Mouse (Mus musculus): ENCODE results near the gene Atp5s. TPM values are rescaled to one million over a fixed set of nuclear protein-coding genes. Genes with fewer than 3 reads are reported as not detected.

Atp5s gene
- total RNA-seq, 2 experiments from 2014 or later = 8.4 to 12.1 TPM

DNA sequence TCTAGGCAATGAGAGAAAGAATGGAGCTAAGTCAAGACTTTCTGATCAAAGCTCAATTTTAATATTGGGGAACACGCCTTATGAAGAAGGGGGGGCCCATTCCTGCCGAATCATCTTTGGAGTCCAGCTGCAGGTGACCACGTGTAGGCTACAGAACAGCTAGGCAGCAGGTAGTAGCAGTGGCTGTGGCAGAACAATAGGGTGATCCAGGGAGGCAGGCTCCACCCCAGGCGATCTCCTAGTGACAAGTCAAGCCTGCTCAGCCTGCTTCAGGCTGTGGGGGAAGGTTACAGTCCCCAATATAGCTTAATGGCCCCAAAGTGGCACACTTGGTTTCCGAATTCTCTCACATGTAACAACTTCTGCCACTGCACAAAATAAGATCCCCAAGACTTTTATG is 7.5 kb downstream of the Atp5s start:
- no peak for DNase-seq

DNA sequence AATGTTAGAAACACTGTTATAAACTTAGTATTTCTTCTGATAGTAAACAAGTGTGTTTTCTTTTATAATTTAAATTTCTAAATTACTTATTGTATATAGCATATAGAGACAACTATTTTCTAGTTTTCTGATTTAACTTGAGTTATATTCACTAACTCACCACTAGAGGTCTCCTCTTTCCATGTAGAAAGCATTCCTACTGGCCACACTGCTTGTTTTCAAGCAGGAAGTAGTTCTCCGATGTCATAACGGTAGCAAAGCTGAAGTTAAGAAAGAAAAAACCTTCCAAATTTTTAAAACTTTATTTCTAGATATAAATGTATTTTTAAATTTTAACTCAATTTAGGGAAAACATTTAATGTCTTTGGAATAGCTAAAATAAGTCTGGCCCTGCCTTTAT is 8.8 kb downstream of the Atp5s start:
- DNase-seq = no peak

DNA sequence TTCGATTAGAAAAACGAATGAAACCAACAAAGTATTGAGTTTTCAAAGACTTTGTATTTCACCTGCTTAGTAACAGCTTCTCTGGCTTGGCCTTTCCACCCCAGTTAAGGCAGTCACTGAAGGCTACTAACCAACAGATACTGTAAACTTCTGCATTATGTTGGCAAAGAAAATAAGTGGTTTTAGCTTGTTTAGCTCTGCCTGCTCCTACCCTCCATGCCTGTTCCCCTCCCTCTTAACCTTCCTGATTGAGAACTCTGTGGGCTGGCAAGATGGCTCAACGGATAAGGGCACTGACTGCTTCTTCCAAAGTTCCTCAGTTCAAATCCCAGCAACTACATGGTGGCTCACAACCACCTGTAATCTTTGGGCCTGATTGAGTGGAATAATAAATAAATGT is 9.2 kb downstream of the Atp5s start:
- DNase-seq = no peak

DNA sequence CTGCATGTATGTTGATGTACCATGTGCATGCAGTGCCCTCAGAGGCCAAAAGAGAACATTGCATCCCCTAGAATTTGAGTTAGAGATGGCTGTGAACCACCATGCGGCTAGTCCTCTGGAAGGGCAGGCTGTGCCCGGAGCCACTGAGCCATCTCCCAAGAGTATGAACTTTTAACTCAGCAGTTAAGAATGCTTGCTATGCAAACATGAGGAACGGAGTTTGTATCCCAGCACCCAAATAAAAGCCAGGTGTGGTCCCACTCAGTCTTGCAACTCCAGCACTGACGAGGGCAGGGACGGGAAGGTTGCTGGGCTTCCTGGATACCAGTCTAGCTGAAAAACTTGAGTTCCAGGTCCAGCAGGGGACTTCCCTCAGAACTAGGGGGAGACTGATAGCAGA is 17.2 kb downstream of the Atp5s start:
- DNase-seq = no peak

DNA sequence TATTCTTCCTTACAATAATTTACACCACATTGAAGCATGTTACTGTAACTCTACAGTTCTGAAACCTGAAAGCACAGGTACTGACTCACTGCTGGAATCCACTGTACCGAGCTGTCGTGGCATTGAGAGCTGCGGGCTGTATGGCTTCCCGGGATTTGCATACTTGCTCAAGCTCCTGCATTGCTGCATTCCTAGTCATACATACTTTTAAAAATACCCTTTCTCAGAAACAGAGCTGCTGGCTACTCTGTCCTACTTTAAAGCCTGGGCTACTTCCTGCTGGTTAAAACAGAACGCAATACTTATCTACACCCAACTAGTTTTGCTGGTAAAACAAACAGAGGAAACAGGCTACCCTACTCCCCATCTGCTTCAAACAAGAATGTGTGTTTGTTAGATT is 19.4 kb downstream of the Atp5s start:
- DNase-seq = no peak

DNA sequence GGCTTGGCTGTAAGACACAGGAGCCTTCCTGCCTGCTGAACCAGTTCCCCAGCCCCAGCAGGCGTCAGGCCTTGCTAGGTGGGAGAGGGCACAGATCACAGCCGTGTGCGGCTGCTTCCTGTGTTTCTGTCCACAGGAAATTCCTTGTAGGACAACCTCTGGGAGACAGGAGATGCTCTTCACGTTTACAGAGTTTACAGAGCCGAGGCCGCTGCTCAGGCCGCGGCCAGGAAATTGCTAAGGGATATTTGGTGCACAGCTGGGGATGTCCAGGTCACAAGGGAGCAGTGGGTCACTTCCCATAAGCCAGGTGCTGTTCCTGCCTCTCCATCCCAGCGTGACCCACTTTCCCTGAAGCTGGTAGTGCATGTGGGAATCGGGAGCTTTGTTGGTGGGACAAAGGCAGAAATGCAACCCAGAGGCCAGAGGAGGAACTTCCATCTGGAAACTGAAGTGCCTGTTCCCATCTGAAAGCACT is 27.2 kb downstream of the Atp5s start:
- no peak for DNase-seq

DNA sequence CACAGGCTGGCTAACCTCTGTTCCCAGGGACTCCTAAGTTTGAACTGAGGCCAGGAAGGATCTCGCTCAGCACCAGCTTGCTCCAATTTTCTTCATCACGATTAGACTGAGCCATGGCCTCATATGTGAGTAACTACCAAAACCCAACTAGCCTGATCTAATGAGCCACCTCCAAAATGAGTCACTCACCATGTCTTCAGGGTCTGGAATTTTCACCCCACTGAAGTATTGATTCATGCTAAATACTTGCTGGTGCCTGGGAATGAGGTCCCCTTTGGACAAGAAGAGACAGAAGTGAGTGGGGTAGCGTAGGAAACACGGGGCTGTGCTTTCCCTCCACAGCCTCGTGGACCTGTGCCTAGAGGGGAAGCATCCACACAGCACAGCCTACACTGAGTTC is 29.2 kb downstream of the Atp5s start:
- no peak for DNase-seq

DNA sequence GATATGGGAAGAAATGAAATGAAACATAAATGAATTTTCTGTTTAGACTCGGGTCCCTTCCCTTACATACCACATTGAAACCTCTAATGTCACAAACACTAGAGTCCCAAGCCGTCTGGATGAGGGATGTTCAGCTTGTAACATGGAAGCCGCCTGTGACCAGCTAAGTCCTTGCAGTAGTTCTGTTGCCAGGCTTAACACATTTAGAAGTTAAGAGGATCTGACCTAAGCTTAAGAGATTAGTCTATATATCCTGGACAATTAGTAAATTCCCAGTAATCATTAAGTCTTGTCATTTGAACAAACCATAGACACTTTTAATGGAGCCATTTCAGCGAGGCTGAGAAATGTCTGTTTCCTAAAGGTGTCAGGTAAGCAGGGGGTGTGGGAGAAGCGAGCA is 31.3 kb downstream of the Atp5s start:
- no peak for DNase-seq

DNA sequence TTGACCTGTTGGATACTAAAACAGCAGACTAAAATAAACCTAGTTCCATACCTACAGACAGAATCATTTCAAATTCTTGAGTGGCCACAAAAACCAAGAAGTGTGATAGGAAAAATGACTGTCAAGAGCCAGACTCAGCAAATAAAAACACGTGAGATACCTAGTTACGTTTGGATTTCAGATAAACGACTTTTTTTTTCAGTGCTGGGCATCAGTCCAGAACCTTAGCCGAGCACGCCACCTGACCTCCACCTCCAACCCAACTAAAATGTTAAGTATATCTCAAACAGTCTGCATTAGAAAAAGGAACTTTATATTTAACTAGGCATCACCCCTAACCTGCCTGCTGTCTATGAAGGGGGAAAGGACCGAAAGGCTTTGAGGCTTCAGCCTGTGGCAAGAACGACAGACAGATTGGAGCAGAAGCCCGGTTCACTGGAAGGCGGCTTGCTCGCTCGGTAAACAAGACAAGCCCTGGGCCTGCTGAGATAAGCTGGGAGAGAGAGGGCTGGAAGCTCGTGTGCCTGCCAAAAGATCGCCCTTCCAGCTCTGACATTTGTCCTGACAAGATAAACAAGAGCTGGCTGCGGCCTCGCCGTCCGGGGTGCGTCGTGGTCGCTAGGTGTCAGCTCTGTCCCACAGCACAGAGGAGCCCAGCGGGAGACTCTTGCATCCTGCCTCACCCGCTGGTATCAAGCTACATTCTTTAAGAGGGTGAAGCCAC is 32.8 kb downstream of the Atp5s start:
- DNase-seq = peak; percentile 69

DNA sequence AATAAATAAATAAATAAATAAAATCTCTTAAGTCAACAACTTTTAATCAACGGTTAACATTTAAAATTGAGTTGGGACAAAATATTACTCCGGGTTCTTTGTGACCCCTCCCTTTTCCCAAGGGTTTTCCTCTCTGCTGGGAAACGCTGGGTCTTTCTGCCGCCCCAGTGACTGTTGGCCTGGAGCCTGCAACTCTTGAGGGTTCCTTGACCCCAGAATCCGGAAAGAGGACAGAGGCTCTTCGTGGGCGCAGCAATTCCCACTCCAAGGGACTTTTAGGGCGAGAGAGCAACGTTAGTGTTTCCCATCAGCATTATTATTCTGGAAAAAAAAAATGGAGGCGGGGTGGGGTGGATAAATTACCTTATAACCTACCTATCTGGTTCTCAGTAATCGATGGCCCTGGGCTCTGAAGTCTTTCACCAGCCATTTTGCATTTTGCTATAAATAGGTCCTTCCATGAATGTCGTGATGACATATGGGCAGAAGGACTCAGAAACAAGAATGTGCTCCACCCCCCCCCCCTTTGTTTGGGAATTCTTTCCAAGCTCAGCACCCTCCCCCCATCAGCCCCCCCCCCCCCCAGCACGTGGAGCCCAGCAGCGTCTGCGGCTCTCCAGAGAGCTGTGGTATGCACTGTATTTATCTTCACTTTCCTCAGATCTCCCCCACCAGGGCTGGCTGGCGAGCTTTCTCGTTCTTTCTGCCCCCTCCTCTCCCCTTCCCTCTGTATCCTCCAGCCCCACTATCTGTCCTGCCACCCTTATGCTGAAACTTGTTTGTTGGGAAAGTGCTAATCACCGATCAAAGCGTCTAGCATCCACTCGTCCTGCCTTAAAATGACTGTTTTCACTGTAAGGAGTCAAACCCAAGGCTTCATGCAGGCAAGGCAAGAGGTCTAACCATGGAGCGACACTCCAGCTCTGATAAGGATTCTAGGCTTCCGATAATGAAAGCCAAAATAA is 33.8 kb downstream of the Atp5s start:
- DNase-seq = no peak

DNA sequence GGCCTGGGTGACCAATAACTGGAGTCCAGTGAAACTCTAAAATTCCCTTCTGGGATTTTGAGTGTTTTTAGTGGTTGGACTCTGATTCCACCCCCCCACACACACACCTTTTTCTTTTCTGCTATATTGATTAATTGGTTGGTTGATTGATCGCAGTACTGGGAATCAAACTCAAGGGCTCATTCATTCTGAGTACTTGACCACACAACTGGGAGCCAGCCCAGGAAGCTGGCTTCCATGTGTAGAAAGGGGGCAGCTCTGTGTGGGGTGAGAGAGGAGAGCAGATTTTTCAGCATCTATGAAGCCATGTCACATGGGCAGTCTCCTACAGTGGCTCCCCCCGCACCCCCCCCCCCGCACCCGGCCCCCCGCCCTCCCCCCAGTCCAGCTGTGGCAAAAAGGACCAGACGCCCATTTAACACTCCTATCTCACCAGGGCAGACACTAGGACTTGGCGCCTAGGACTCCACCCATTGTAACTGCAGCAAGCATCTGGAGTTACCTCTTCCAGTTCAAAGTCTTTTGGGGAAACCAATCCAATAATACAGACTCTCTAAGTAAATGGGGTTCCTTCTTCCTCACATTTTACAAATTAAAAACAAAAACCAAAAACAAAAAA is 34.6 kb downstream of the Atp5s start:
- no peak for DNase-seq

DNA sequence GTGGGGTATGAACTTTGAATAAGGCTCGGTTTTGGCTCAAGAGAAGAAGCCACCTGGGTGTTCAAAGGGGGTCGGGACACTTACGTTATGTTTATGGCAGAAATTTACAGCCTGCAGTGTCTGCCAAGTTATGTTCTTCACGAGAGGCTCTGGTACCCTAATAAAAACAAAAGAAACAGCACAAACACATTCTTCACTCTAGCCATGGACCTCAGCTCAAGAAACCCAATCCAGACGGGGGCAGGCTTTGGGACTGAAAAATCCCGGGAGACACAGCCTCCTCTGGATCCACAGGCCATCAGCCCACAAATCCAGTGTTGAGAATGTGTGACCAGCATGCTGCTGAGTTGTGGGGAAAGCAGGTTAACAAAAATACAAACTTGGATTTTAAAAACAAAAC is 35.3 kb downstream of the Atp5s start:
- no peak for DNase-seq

DNA sequence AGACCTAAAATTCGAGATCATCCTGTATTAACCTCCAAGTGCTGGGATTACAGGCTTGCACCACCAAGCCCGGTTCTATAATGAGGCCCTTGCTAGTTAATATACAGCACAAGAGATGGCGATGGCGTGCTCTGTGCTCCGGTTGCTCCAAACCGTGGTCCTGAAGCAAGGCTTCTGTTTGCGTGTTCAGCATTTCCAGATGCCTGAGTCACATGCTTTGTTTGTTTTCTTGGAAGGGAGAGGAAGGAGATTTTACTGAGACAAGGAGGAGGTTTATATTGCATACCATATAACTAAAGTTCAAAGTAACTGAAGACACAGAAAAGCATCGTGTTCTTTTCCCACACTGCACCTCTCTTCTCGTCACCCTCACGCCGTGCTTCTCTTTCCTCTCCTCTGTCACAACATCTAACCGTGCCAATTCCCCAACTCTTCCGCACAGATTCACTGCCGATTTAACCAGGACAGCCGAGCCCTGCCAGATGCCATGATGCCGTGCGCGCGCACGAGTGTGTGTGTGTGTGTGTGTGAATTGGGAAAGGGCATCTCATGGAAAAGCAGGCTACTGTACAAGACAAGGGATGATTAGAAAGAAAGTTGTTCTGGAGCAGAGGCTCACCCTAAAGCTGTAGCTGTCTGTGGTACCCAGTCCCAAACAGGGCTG is 36.1 kb downstream of the Atp5s start:
- no peak for DNase-seq

DNA sequence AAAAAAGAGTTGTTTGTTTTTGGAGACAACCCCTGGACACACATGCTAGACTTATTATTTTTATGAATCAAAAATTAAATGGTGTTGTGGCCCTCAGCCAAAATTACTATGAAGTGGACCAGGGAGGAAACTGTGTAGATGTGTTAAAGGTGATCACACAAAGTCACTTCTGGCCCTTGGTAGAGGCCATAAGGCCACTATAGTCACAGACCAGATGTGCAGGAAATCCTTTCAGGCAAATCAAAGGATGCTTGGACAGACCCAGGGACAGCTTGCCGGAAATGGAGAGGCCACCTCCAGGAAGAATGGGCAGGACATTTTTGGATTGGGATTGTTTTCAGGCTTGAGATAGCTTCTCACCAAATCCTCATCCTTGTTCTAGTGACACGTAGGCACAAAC is 36.9 kb downstream of the Atp5s start:
- no peak for DNase-seq

DNA sequence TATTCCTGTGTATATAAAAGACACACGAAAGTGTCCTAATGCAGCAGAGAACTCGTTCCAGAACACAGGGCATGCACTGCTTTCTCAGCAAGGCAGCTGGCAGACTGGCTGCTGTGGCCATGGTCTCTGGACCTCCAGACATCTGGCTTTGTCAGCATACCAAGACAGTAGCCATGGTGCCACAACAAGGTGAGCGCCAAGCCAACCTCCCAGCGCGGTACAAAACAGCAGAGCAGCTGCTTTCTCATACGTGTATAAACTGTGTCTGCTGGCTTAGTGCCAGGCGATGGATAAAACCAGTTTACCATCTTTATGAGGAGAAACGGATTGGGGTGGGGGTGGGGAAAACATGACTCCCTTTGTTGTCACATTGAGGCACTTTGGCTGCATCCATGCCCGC is 40.8 kb downstream of the Atp5s start:
- no peak for DNase-seq

DNA sequence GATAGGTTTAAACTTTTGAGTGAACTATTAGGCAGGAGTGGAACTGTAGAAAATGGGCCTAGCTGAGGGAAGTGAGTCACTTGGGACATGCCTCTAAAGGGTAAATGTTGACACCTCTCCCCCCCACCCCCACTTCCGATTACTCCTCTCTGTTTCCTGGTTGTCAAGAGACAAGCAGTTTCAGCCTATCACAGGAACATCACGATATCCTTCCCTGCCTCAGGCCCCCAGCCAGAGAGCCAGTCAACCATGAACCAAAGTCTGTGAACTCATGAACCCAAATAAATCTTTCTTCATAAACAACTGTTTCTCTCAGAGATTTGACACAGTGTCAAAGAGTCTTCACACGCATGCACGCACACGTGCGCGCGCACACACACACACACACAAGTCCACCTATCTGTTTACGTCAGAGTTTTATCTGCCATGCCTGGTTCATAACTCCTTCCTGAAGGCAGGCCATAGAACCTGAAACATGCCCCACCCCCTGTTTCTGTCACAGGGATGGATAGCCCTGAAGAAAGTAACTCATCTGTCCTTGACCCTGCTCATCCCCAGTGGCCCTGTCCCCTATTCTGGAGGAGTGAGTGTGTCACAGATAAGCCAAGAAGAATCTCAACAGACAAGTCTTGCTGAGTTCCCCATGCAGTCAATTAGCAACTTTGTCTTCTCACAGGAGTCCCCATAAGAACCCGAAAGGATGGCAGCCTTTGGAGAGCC is 41.6 kb downstream of the Atp5s start:
- no peak for DNase-seq

DNA sequence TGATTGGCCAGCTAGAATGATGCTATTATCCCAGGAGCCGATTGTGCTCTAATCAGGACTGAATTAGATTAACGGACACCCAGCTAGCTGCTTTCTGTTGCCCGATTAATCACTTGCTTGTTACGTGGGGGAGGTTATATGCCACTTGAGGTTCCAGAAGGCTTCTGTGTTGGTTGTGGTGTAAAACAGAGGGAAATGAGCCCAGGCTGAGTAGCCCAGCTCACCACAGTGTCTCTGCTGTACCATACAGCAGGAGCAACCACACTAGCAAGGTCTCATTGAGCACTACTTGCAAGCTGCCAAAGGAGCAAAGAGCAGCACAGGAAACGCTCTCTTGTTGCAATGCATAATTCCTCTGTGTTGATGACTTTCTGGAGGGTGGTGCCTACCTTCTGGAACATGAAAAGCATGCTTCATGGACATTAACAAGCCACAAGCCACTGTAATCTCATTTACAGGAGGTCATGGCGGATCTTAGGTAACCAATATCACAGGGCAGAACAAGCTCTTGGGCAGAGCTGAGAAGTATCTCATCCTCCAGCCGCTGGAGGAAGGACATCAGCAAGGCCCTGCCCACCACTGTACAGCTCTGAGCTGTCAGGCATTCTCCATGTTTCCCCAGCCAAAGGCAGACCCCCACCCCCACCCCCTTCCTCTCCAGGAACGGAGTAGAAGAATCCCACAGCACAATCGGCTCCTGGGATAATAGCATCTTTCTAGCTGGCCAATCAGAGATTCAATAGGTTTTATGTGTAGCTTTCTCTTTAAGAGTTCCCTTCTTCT is 42.9 kb downstream of the Atp5s start:
- no peak for DNase-seq

DNA sequence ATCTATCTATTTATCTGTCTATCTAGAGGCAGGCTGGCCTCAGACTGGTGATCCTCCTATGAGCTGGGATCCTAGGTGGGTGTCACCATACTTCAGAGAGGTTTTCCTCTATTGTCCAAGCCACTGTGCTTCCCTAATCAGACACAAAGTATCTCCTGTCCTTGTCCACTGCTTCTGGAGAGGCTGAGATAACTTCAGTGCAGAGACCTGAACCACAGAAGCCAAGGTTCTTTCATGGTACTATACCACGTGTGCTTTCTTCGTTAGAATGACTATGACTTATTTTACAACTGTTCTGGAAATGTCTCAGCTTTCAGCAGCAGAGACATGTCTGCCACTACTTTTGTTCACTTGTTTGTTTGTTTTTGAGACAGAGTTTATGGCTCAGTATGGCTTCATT is 44.1 kb downstream of the Atp5s start:
- no peak for DNase-seq

DNA sequence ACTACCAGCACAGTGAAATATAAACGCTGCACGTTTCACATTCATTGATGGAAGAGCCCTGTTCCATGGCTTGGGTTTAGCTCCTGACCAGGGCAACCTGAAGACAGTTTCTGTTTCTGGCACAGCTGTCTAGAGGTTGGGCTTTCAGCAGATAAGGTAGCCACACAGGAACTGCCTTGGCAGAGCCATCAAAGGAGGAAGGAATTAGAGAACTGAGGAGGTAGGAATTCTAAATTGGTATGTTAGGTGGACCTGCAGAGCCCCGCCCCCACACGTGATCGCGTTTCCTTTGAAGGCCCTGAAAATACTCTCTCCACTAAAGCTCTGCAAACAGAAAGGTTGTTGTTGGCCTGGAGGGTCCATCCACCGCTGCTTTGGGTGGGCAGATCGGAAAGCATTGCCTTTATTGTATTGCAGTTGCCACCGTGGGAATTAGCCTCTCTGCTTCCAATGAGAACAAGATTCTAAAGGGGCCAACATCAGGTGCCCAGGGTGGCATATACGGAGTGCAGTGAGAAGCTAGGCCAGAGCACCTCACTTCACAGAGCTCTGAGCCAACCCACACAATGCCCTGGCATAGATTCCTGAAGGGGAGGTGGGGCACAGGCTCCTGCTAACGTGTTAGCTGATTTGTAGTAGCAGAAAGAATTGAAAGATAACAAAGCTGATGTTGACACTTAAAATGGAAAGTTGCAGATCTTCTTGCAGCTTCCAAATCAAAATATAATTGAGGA is 52.0 kb downstream of the Atp5s start:
- DNase-seq = no peak

DNA sequence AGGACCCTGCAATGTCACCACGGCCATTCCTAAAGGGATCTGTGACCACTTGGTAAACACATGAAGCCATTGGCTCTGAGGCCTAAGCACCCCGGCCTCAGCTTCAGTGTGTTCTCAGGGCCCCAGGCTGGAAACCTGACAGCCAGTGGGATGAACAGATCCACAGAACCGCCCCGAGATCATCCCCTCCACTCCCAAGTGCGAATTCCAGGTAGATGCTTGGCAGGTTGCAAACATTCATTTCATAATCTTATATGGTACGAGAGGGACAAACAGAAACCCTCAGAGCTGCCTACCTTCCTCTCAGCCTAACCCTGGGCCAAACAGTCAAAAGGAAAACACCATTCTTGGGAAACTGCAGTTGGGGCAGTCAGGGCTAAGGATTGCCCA is 52.6 kb downstream of the Atp5s start:
- DNase-seq = no peak

Data from gastrocnemius, postnatal 10 days (tissue).